Mouse (Mus musculus) limb, embryonic 11.5 days (tissue): ENCODE data around the gene Disp1. TPM values are rescaled to one million over a fixed set of nuclear protein-coding genes. Genes with fewer than 3 reads are reported as not detected.
A peak's percentile ranks its signal among the peaks of the same experiment; 100 is the strongest.

Source experiments
- ATAC-seq: fragments of 200-750 bp; cut with Nextera tagmentation; 2 replicates; pipeline ENCODE4 v1.8.0; 2017; ENCODE audit warnings: low read depth; ENCODE audit not compliant: insufficient number of reproducible peaks, low FRiP score, low TSS enrichment
- DNase-seq: peaks from one replicate; pipeline ENCODE4 v3.0.0-alpha.2; 2015; ENCODE audit warnings: low spot score
- H3K27ac ChIP-seq: fragments of 300-500 bp; sonication (generic); replicated peaks from 2 replicates; pipeline ENCODE4 v1.5.1; 2014; ENCODE audit warnings: low read depth, mild to moderate bottlenecking, low read length
- H3K27me3 ChIP-seq: fragments of 300-500 bp; sonication (generic); 2 replicates; pipeline ENCODE4 v1.6.1; 2014; ENCODE audit warnings: mild to moderate bottlenecking, low read length, mixed read lengths; ENCODE audit not compliant: control insufficient read depth, insufficient read depth
- H3K36me3 ChIP-seq: fragments of 300-500 bp; sonication (generic); 2 replicates; pipeline ENCODE4 v1.6.1; 2014; ENCODE audit warnings: mild to moderate bottlenecking, low read length, moderate library complexity, mixed read lengths; ENCODE audit not compliant: control insufficient read depth, insufficient read depth
- H3K4me1 ChIP-seq: fragments of 300-500 bp; sonication (generic); 2 replicates; pipeline ENCODE4 v1.6.1; 2014; ENCODE audit warnings: low read length, mixed read lengths; ENCODE audit not compliant: control insufficient read depth, insufficient read depth
- H3K4me2 ChIP-seq: fragments of 300-500 bp; sonication (generic); 2 replicates; pipeline ENCODE4 v1.6.1; 2014; ENCODE audit warnings: low read depth, mild to moderate bottlenecking, moderate library complexity; ENCODE audit not compliant: severe bottlenecking
- H3K4me3 ChIP-seq: fragments of 300-500 bp; sonication (generic); 2 replicates; pipeline ENCODE4 v1.5.1; 2014; ENCODE audit warnings: low read depth, low read length
- H3K9ac ChIP-seq: fragments of 300-500 bp; sonication (generic); 2 replicates; pipeline ENCODE4 v1.6.1; 2014; ENCODE audit warnings: mild to moderate bottlenecking, low read length
- H3K9me3 ChIP-seq: fragments of 300-500 bp; sonication (generic); 2 replicates; pipeline ENCODE4 v1.6.1; 2016; ENCODE audit warnings: low read length; ENCODE audit not compliant: control insufficient read depth
- WGBS: fragments of 180-500 bp; shearing (Covaris S2); extraction: QIAGEN DNeasy Blood & Tissue Kit; methylation state at CpG from one replicate; pipeline ENCODE4 v1.1.7; 2014; 5-methylcytosine and 5-hydroxymethylcytosine counted together
- polyA plus RNA-seq: library from polyadenylated mRNA; unstranded; fragments of >200 nt; fragmentation: Nextera tagmentation; extraction: Ambion mirVana; gene quantifications from 2 replicates; pipeline ENCODE4 v1.2.1, GENCODE M21; 2014

Gene Disp1
- polyA plus RNA-seq, 1 experiment from 2014 or later: 19.3 TPM

GRCm38 (mm10) chr1:183120341-183120923 lies 100.9 kb downstream of the Disp1 start:
- Histone ChIP-seq H3K4me1 (peaks cover 27% of the 10 kb centered on the region), H3K9me3 (no peaks in the 10 kb centered on the region), H3K27me3 (no peaks in the 10 kb centered on the region), H3K9ac (no peak overlapping the region), H3K27ac (no peak overlapping the region), H3K36me3 (no peaks in the 10 kb centered on the region), H3K4me3 (no peak overlapping the region), H3K4me2 (no peak overlapping the region)
- ATAC-seq (no peak), DNase-seq (no peak)
- WGBS: 52% methylated on average over 12 of the region's 12 CpGs

- Histone ChIP-seq H3K4me2 (no peak overlapping the region), H3K9ac (no peak overlapping the region), H3K36me3 (no peaks in the 10 kb centered on the region), H3K4me1 (peaks cover 30% of the 10 kb centered on the region), H3K27me3 (no peaks in the 10 kb centered on the region), H3K4me3 (no peak overlapping the region), H3K27ac (0 out of 2 replicates have a peak overlapping the region, but pooled peaks have one; percentile 30), H3K9me3 (no peaks in the 10 kb centered on the region)
- DNase-seq (no peak), ATAC-seq (no peak)
- 61% methylated on average over 21 of the region's 21 CpGs for WGBS
Measured at GRCm38 (mm10) chr1:183117827-183118825, 103.2 kb downstream of the Disp1 start.

DNA sequence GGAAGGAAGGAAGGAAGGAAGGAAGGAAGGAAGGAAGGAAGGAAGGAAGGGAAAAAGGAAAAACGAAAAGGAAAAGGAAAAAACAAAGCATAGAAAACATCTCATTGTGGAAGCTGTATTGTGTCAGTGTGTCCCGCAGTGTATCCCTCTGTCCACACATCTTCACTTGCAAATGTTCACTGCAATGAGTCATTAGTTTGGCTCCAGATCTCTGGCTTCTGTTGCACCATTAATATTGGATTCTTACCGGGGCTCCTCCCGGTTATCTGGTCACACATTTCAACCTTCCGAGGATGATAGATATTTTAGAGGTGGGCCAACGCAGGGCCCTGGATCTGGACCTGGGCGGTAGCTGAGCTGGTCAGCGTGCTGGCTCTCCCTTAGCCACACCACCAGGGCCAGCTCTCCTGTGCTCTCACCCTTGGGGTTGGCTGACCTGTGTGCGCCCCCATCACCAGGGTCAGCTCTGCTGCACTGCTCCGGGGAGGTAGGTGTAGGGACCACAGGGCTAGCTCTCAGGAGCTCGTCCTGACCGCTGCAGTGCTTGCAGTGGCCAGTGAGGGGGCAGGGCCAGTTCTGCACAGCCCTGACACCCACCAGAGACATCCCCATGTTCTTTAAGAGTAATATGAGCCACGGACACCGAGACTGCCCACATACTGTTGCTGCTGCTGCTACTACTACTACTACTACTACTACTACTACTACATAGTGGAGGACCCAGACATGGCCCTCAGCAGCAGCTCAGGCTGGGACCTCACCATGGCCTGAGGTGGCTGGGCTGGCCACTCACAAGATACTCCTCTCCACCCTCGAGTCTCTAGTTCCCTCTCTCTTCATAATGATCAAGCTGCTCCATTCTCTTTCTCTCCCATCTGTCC lies 104.1 kb downstream of the Disp1 start:
- DNase-seq (no peak), ATAC-seq (0 out of 2 replicates have a peak, but pooled peaks have one; percentile 26)
- WGBS: 76% methylated on average over 15 of the region's 15 CpGs
- no peak overlapping the region for H3K9ac ChIP-seq
- no peak overlapping the region for H3K4me3 ChIP-seq
- peaks cover 29% of the 10 kb centered on the region for H3K4me1 ChIP-seq
- H3K4me2 ChIP-seq: no peak overlapping the region
- H3K27ac ChIP-seq: 0 out of 2 replicates have a peak overlapping the region, but pooled peaks have one; percentile 14
- H3K27me3 ChIP-seq: no peaks in the 10 kb centered on the region
- no peaks in the 10 kb centered on the region for H3K9me3 ChIP-seq
- H3K36me3 ChIP-seq: no peaks in the 10 kb centered on the region

DNA sequence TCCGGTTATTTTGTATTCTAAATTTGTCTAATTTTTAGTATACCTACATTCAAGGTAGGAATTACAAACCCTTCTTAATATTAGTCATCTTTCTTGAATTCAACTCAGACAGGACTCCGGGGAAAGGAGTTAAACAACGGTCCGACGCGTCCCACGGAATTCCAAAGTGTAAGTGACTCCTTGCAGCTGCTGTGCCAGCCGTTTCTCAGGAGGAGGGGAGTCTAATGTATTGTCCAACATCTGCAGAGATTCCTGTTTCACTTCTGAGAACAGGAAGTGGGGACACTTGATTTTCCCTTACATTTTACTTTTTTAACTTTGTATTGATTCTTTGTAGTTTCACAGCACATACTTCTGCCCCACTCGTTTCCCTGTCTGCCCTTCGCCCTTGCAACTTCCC lies 104.9 kb downstream of the Disp1 start:
- DNase-seq (no peak), ATAC-seq (no peak)
- Histone ChIP-seq H3K36me3 (no peaks in the 10 kb centered on the region), H3K27me3 (no peaks in the 10 kb centered on the region), H3K4me3 (no peak overlapping the region), H3K27ac (no peak overlapping the region), H3K9me3 (no peaks in the 10 kb centered on the region), H3K4me1 (peaks cover 29% of the 10 kb centered on the region), H3K9ac (no peak overlapping the region), H3K4me2 (no peak overlapping the region)
- 48% methylated on average over 10 of the region's 10 CpGs for whole genome bisulfite sequencing

DNA sequence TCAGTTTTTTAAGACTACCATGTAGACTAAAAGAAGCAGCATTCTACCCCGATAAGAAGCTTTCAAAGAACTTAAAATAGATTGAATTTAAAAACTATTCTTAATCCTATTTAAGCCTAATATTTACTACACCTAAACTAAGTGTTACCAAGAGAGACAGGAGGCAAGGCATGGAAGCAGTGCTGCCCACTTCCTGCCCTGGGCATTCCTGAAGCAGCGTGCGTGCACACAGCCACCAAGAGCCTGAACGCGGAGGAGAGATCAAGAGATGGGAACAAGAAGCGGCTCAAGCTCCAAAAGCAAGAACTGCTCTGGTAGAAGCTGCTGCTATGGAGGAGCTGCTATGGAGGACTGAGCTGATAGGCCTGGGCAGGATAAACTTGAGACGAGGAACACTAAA lies 106.2 kb downstream of the Disp1 start:
- peaks cover 26% of the 10 kb centered on the region for H3K4me1 ChIP-seq
- no peaks in the 10 kb centered on the region for H3K9me3 ChIP-seq
- H3K27me3 ChIP-seq: no peaks in the 10 kb centered on the region
- DNase-seq: no peak
- no peaks in the 10 kb centered on the region for H3K36me3 ChIP-seq
- 87% methylated on average over 7 of the region's 7 CpGs for WGBS
- no peak overlapping the region for H3K27ac ChIP-seq
- no peak overlapping the region for H3K4me2 ChIP-seq
- no peak for ATAC-seq
- no peak overlapping the region for H3K4me3 ChIP-seq
- H3K9ac ChIP-seq: no peak overlapping the region

DNA sequence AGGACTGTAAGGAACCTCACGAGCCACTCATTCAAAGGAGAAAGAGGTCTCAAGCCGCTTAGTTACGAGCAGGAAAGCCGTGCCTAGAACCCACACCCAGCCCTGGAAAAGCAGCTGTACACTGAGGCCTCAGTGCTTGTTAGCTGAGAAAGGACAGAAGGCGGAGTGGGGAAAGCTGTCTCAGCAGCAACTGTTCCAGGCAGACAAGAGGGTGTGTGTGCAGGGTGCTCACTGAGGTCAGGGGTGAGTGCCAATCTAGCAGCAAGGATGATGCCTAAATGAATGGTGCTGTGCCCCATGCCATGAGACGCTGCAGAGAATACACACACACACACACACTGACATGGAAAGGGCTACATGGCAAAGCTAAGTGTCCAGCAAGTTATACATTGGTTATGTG lies 106.8 kb downstream of the Disp1 start:
- H3K9ac ChIP-seq: no peak overlapping the region
- peaks cover 26% of the 10 kb centered on the region for H3K4me1 ChIP-seq
- 0 out of 2 replicates have a peak, but pooled peaks have one; percentile 22 for ATAC-seq
- H3K27ac ChIP-seq: no peak overlapping the region
- no peak overlapping the region for H3K4me3 ChIP-seq
- WGBS: 76% methylated on average over 6 of the region's 6 CpGs
- no peak overlapping the region for H3K4me2 ChIP-seq
- no peaks in the 10 kb centered on the region for H3K36me3 ChIP-seq
- no peaks in the 10 kb centered on the region for H3K9me3 ChIP-seq
- no peak for DNase-seq
- H3K27me3 ChIP-seq: no peaks in the 10 kb centered on the region

DNA sequence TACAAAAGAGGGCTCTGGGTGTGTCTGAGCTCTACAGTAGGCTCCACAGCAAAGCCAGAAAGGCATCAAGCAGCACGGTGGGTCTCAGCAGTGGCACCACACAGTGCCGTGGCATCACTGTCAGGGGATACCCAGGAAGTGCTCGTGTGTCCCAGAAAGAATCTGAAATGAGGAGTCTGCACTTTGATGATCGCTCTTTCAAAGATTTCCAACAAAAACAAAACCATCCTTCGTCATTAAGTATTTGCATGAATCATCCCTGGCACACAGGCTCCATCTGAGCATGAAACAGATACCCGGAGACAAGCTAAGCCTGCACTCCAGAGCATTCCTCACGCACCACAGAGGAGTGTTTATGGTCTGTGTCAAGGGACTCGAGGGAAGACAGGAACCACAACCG lies 107.8 kb downstream of the Disp1 start:
- no peak overlapping the region for H3K4me2 ChIP-seq
- no peaks in the 10 kb centered on the region for H3K27me3 ChIP-seq
- ATAC-seq (no peak), DNase-seq (no peak)
- peaks cover 23% of the 10 kb centered on the region for H3K4me1 ChIP-seq
- H3K4me3 ChIP-seq: no peak overlapping the region
- no peaks in the 10 kb centered on the region for H3K9me3 ChIP-seq
- H3K27ac ChIP-seq: no peak overlapping the region
- H3K36me3 ChIP-seq: no peaks in the 10 kb centered on the region
- 67% methylated on average over 9 of the region's 9 CpGs for WGBS
- no peak overlapping the region for H3K9ac ChIP-seq

DNA sequence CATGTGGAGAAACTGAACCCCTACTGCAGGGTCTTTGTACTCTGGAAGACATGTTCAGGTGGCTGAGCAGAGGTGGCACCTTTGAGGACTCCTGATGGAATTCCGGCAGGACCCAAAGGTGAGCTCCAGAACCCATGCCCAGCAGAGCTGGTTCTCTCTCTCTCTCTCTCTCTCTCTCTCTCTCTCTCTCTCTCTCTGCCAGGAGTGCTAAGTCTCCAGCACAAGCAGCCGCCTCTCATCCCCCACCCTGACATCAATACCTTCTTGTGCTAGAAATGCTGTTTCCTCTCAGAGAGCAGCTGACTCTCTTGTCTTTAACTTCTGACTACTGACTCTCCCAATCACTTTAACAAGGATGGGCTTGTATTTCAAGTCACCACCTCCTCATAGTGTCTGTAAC lies 113.8 kb downstream of the Disp1 start:
- H3K4me2 ChIP-seq: no peak overlapping the region
- 89% methylated on average over 2 of the region's 2 CpGs for WGBS
- no peak for DNase-seq

More for the DNA sequence above, 113.8 kb downstream of the Disp1 start:
- Histone ChIP-seq H3K9ac (no peak overlapping the region), H3K27me3 (no peaks in the 10 kb centered on the region), H3K9me3 (no peaks in the 10 kb centered on the region), H3K36me3 (no peaks in the 10 kb centered on the region), H3K4me3 (no peak overlapping the region), H3K4me1 (peaks cover 10% of the 10 kb centered on the region), H3K27ac (no peak overlapping the region)
- ATAC-seq: no peak
